Mouse (Mus musculus) C2C12 (cell line): ENCODE measurements around the gene Stk11. TPM values are rescaled to one million over a fixed set of nuclear protein-coding genes. Genes with fewer than 3 reads are reported as not detected.

Experiments used
- H3K27me3 ChIP-seq: one replicate; pipeline ENCODE4 v1.6.1; 2011; ENCODE audit not compliant: control insufficient read depth, insufficient read depth, insufficient read length
- H3K36me3 ChIP-seq: one replicate; pipeline ENCODE4 v1.6.1; 2011; ENCODE audit not compliant: control insufficient read depth, insufficient read depth
- H3K4me3 ChIP-seq: one replicate; pipeline ENCODE4 v1.5.1; 2011; ENCODE audit warnings: mild to moderate bottlenecking, control low read depth; ENCODE audit not compliant: poor library complexity, insufficient read depth, severe bottlenecking
- H3K79me2 ChIP-seq: one replicate; pipeline ENCODE4 v1.6.1; 2011; ENCODE audit not compliant: control insufficient read depth, insufficient read depth
- H3K79me3 ChIP-seq: one replicate; pipeline ENCODE4 v1.6.1; 2011; ENCODE audit warnings: low read depth, control low read depth
- H3ac ChIP-seq: one replicate; pipeline ENCODE3; 2011; ENCODE audit warnings: low read depth; ENCODE audit not compliant: control insufficient read depth, insufficient read length
- CEBPB ChIP-seq: IDR thresholded peaks from one replicate; pipeline ENCODE4 v1.6.1; 2011; ENCODE audit warnings: low read depth, mild to moderate bottlenecking, control low read depth, moderate library complexity
- CTCF ChIP-seq: IDR thresholded peaks from one replicate; pipeline ENCODE4 v1.5.1; 2011; ENCODE audit not compliant: control insufficient read depth, insufficient read depth, insufficient read length
- FOSL1 ChIP-seq: IDR thresholded peaks from one replicate; pipeline ENCODE4 v1.8.0; 2011; ENCODE audit warnings: mild to moderate bottlenecking, low read length; ENCODE audit not compliant: poor library complexity, insufficient read depth, severe bottlenecking
- MAX ChIP-seq: IDR thresholded peaks from one replicate; pipeline ENCODE4 v1.6.1; 2011; ENCODE audit warnings: mild to moderate bottlenecking, control low read depth
- MYOD1 ChIP-seq: IDR thresholded peaks from one replicate; pipeline ENCODE4 v1.6.1; 2011; ENCODE audit warnings: low read depth; ENCODE audit not compliant: control insufficient read depth, insufficient read length
- MYOG ChIP-seq: IDR thresholded peaks from one replicate; pipeline ENCODE4 v1.6.1; 2011; ENCODE audit not compliant: control insufficient read depth, insufficient read length; ENCODE audit errors: extremely low read depth
- USF1 ChIP-seq: IDR thresholded peaks from one replicate; pipeline ENCODE4 v1.6.1; 2011; ENCODE audit warnings: low read depth, mild to moderate bottlenecking, control low read depth, moderate library complexity
- polyA plus RNA-seq: library from polyadenylated mRNA; unstranded; fragments of >200 nt; fragmentation: generic; extraction: Trizol; gene quantifications from one replicate; pipeline ENCODE4 v1.2.1, GENCODE M21; 2012; ENCODE audit warnings: missing spikeins

Stk11 gene
- polyA plus RNA-seq, 1 experiment = 106 TPM

GRCm38 (mm10) chr10:80123932-80124562 lies 8.4 kb downstream of the Stk11 start:
- Histone ChIP-seq H3K79me2 (peaks cover 76% of the 10 kb centered on the region), H3K79me3 (peaks cover 64% of the 10 kb centered on the region), H3K4me3 (no peak overlapping the region), H3ac (no peak overlapping the region), H3K36me3 (peaks cover 75% of the 10 kb centered on the region), H3K27me3 (no peaks in the 10 kb centered on the region)
- TF ChIP-seq MAX = no peak
- TF ChIP-seq CEBPB = no peak
- TF ChIP-seq MYOD1 = no peak
- no peak for TF ChIP-seq MYOG
- TF ChIP-seq CTCF = no peak
- no peak for TF ChIP-seq USF1
- TF ChIP-seq FOSL1 = no peak

DNA sequence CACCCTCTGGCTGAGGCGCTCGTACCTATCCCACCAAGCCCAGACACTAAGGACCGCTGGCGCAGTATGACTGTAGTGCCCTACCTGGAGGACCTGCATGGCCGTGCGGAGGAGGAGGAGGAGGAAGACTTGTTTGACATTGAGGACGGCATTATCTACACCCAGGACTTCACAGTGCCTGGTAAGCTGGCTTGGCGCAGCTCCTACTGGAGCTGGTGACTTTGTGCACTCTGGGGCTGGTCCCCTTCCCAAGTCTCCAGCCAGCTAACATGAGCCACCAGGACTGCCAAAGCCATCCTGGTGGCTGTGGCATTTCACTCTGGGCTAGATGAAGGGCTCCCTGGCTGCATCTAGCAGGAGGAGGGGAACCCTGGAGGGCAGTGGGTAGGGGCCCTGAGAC lies 12.3 kb downstream of the Stk11 start:
- Histone ChIP-seq H3K79me3 (peaks cover 26% of the 10 kb centered on the region), H3ac (no peak overlapping the region), H3K4me3 (no peak overlapping the region), H3K36me3 (peaks cover 80% of the 10 kb centered on the region), H3K79me2 (peaks cover 38% of the 10 kb centered on the region), H3K27me3 (no peaks in the 10 kb centered on the region)
- no peak for TF ChIP-seq CTCF
- TF ChIP-seq MAX = no peak
- TF ChIP-seq CEBPB = no peak
- no peak for TF ChIP-seq FOSL1
- TF ChIP-seq MYOD1 = no peak
- no peak for TF ChIP-seq MYOG
- no peak for TF ChIP-seq USF1

GRCm38 (mm10) chr10:80129846-80130245 lies 14.2 kb downstream of the Stk11 start:
- no peak for TF ChIP-seq USF1
- TF ChIP-seq MYOG = no peak
- TF ChIP-seq FOSL1 = no peak
- TF ChIP-seq MYOD1 = no peak
- no peak for TF ChIP-seq MAX
- TF ChIP-seq CEBPB = no peak
- TF ChIP-seq CTCF = no peak
- H3K36me3 ChIP-seq = peaks cover 63% of the 10 kb centered on the region
- H3K4me3 ChIP-seq = no peak overlapping the region

GRCm38 (mm10) chr10:80130403-80131031 lies 14.9 kb downstream of the Stk11 start:
- peaks cover 2% of the 10 kb centered on the region for H3K79me3 ChIP-seq
- H3K79me2 ChIP-seq = peaks cover 12% of the 10 kb centered on the region
- no peak overlapping the region for H3K4me3 ChIP-seq
- peaks cover 58% of the 10 kb centered on the region for H3K36me3 ChIP-seq
- H3K27me3 ChIP-seq = no peaks in the 10 kb centered on the region
- TF ChIP-seq MYOG (no peak), MAX (no peak), CTCF (no peak), CEBPB (no peak), USF1 (no peak), MYOD1 (no peak), FOSL1 (no peak)
- H3ac ChIP-seq = no peak overlapping the region

More at GRCm38 (mm10) chr10:80129846-80130245, 14.2 kb downstream of the Stk11 start:
- no peak overlapping the region for H3ac ChIP-seq
- H3K79me2 ChIP-seq = peaks cover 18% of the 10 kb centered on the region
- H3K79me3 ChIP-seq = peaks cover 7% of the 10 kb centered on the region
- H3K27me3 ChIP-seq = no peaks in the 10 kb centered on the region

- peaks cover 49% of the 10 kb centered on the region for H3K36me3 ChIP-seq
- no peak for TF ChIP-seq MAX
- TF ChIP-seq MYOG = no peak
- TF ChIP-seq USF1 = no peak
- TF ChIP-seq CTCF = no peak
- TF ChIP-seq FOSL1 = no peak
- no peak for TF ChIP-seq MYOD1
- no peak for TF ChIP-seq CEBPB
- no peak overlapping the region for H3K4me3 ChIP-seq
- no peaks in the 10 kb centered on the region for H3K27me3 ChIP-seq
- no peaks in the 10 kb centered on the region for H3K79me3 ChIP-seq
- peaks cover 2% of the 10 kb centered on the region for H3K79me2 ChIP-seq
- H3ac ChIP-seq = no peak overlapping the region
Measured at GRCm38 (mm10) chr10:80131316-80131951, 15.8 kb downstream of the Stk11 start.

GRCm38 (mm10) chr10:80131952-80132350 lies 16.3 kb downstream of the Stk11 start:
- no peak overlapping the region for H3K4me3 ChIP-seq
- H3K36me3 ChIP-seq = peaks cover 48% of the 10 kb centered on the region
- no peaks in the 10 kb centered on the region for H3K79me2 ChIP-seq
- H3K27me3 ChIP-seq = no peaks in the 10 kb centered on the region
- H3K79me3 ChIP-seq = no peaks in the 10 kb centered on the region
- TF ChIP-seq MAX = no peak
- TF ChIP-seq MYOD1 = no peak
- no peak for TF ChIP-seq USF1
- TF ChIP-seq CTCF = no peak
- TF ChIP-seq CEBPB = no peak
- TF ChIP-seq FOSL1 = no peak
- TF ChIP-seq MYOG = no peak
- no peak overlapping the region for H3ac ChIP-seq
